Mouse (Mus musculus) Muller cell, postnatal 12 days (primary cell): ENCODE data around the gene Slco3a1.

Experiments
- DNase-seq: peaks from one replicate; pipeline ENCODE4 v3.0.0-alpha.2; 2015; ENCODE audit errors: inconsistent ontology term

Slco3a1 gene

GRCm38 (mm10) chr7:74528182-74528581 lies 26.4 kb downstream of the Slco3a1 start:
- DNase-seq: no peak

- DNase-seq: no peak
Measured at GRCm38 (mm10) chr7:74527689-74528088, 26.9 kb downstream of the Slco3a1 start.

- no peak for DNase-seq
Measured at GRCm38 (mm10) chr7:74526030-74526429, 28.6 kb downstream of the Slco3a1 start.

- DNase-seq: no peak
Measured at GRCm38 (mm10) chr7:74525586-74525985, 29.0 kb downstream of the Slco3a1 start.

- DNase-seq: peak; percentile 64
Measured at GRCm38 (mm10) chr7:74524188-74524971, 30.2 kb downstream of the Slco3a1 start.

GRCm38 (mm10) chr7:74523086-74523485 lies 31.5 kb downstream of the Slco3a1 start:
- no peak for DNase-seq

- DNase-seq: no peak
Measured at GRCm38 (mm10) chr7:74522260-74522659, 32.3 kb downstream of the Slco3a1 start.

GRCm38 (mm10) chr7:74519386-74519785 lies 35.2 kb downstream of the Slco3a1 start:
- DNase-seq: no peak

- no peak for DNase-seq
Measured at GRCm38 (mm10) chr7:74518776-74519175, 35.8 kb downstream of the Slco3a1 start.

GRCm38 (mm10) chr7:74518255-74518654 lies 36.3 kb downstream of the Slco3a1 start:
- no peak for DNase-seq

- peak; percentile 84 for DNase-seq
Measured at GRCm38 (mm10) chr7:74510676-74511075, 43.9 kb downstream of the Slco3a1 start.

GRCm38 (mm10) chr7:74508205-74508604 lies 46.4 kb downstream of the Slco3a1 start:
- no peak for DNase-seq

- DNase-seq: no peak
Measured at GRCm38 (mm10) chr7:74506856-74507255, 47.7 kb downstream of the Slco3a1 start.

- no peak for DNase-seq
Measured at GRCm38 (mm10) chr7:74505635-74506034, 48.9 kb downstream of the Slco3a1 start.

- DNase-seq: peak; percentile 82
Measured at GRCm38 (mm10) chr7:74501187-74501586, 53.4 kb downstream of the Slco3a1 start.

GRCm38 (mm10) chr7:74499470-74499869 lies 55.1 kb downstream of the Slco3a1 start:
- DNase-seq: no peak

- DNase-seq: peak; percentile 85
Measured at GRCm38 (mm10) chr7:74498266-74498980, 56.2 kb downstream of the Slco3a1 start.

- no peak for DNase-seq
Measured at GRCm38 (mm10) chr7:74497203-74497602, 57.4 kb downstream of the Slco3a1 start.

GRCm38 (mm10) chr7:74495451-74495850 lies 59.1 kb downstream of the Slco3a1 start:
- no peak for DNase-seq

- DNase-seq: peak; percentile 43
Measured at GRCm38 (mm10) chr7:74493775-74494174, 60.8 kb downstream of the Slco3a1 start.

- no peak for DNase-seq
Measured at GRCm38 (mm10) chr7:74491683-74492355, 62.8 kb downstream of the Slco3a1 start.

- no peak for DNase-seq
Measured at GRCm38 (mm10) chr7:74488141-74488540, 66.4 kb downstream of the Slco3a1 start.
